Mouse (Mus musculus) ZHBTc4 (cell line): Measurements from ENCODE around the gene Cped1.

ENCODE experiments used
- DNase-seq: peaks from one replicate; pipeline ENCODE4 v3.0.0-alpha.2; 2011; ENCODE audit warnings: low read depth, low spot score

Gene Cped1

DNA sequence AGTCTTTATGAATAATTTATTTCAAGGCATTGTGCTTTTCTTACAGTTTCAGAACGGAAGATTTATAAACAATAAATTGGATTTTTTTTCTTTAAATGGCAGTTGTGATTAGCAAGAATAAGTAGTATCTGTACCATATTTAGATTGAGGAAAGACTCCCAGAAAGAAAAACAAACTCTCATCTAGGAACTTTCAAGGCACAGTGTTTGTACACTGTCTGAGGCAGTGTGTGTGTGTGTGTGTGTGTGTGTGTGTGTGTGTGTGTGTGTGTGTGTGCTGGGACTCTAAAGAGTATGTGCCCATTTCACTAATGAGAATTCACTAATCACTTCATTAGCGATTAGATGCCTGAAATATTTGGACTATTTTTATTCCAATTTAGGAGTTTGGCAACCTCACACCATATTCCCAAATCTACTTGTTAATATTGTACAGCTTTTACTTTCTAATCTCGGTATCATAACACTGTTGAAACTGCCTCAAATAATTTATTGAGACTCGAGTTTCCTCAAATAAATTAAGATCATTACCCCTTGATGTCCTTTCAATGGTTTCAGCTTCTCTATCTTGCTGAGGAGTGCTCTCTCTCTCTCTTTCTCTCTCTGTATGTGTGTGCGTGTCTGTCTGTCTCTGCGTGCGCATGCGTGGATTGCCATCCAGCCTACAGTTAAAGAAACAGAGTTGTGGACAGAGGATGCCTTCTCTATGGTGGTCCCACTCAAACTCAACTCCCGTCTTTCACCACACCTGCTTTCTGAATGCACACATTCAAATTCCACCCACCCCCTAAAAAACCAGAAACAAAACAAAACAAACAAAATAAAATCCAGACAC lies 41.3 kb downstream of the Cped1 start:
- DNase-seq = no peak

- DNase-seq = no peak
Measured at GRCm38 (mm10) chr6:22027854-22028253, 42.1 kb downstream of the Cped1 start.

DNA sequence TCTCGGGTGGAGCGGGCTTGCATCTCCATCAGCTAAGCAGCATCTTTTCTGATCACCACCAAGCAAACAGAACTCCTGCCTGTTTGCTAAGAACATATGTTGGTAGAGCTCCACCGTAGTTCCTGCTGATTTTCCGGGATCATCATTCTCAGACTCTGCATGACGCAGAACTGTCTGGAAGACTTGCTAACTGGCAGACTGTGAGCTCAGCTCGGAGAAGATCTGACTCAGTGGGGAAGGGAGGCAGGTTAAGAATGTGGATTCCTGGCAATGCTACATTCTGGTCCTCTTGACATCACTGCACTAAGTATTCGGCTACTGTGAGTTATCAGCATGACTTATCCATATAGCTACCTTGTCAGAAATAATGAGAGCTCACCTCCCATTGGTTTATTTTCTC lies 44.7 kb downstream of the Cped1 start:
- DNase-seq = no peak

DNA sequence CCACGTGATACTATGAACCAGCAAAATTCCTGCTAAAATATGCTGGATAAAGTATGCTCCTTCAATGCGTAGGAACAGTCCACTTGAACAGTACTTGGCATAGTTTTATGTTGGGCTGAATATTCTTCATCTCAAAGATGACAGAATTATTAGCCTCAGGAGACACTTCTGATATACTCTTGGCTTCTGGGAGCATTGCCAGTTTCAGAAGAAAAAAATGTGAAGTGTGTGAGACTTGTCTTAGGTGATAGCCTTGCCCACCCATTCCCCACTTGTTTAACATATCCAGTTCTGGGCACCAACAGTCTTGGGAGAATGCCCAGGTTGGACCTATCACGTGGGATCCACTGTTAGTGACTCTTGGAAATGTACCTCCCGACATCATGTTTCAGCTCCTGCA lies 47.5 kb downstream of the Cped1 start:
- no peak for DNase-seq

DNA sequence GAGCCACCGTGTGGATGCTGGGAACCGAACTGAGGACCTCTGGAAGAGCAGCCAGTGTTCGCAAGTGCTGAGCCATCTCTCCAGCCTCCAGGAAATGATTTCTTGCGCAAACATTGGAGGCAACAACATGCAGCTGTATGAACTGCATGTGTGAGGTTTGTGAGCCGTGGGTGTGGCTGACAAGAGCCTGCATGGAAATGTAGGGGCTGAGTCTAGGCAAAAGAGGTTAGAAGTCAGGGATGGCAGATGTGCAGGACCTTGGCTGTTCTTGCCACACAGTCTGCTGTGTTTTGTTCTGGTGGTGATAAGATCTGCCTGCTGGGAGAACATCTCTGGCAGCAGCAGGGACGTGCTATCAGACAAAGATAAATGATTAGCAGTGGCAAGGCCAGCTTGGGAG lies 49.7 kb downstream of the Cped1 start:
- DNase-seq = no peak

- DNase-seq = no peak
Measured at GRCm38 (mm10) chr6:22035895-22036294, 50.2 kb downstream of the Cped1 start.

- DNase-seq = no peak
Measured at GRCm38 (mm10) chr6:22036396-22036795, 50.7 kb downstream of the Cped1 start.

GRCm38 (mm10) chr6:22036911-22037310 lies 51.2 kb downstream of the Cped1 start:
- DNase-seq = no peak

DNA sequence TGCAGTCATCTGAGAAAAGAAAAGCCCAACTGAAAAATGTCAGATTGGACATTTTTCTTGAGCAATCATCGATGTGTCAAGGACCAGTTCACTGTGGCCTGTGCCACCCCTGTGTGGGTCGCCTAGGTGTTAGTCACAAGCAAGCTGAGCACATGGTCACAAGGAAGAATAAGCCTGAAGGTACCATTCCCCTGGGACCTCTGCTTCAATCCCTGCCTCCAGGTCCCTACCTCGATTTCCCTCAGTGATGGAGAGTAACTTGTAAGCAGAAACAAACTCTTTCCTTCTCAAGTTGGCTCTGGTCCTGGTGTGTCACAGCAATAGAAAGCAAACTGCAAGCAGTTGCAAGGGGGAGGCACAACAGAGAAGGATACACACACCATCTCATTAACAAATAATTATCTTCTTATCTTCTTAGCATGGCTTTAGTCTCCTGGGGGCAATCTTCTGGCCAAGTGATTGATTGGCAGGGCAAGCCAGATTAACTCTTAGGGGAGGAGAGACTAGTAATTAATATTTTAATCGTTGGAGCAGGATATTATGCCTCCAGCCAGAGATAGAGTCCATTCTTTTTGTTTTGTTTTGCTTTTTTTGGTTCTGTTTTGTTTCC lies 51.8 kb downstream of the Cped1 start:
- no peak for DNase-seq

DNA sequence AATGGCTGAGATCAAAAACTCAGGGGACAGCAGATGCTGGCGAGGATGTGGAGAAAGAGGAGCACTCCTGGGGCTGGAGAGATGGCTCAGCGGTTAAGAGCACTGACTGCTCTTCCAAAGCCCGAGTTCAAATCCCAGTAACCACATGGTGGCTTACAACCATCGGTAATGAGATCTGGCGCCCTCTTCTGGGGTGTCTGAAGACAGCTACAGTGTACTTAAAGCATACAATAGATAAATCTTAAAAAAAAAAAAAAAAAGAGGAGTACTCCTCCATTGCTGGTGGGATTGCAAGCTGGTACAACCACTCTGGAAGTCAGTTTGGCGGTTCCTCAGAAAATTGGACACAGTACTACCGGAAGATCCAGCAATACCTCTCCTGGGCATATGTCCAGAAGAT lies 54.0 kb downstream of the Cped1 start:
- peak; percentile 64 for DNase-seq

GRCm38 (mm10) chr6:22044880-22045605 lies 59.3 kb downstream of the Cped1 start:
- no peak for DNase-seq

DNA sequence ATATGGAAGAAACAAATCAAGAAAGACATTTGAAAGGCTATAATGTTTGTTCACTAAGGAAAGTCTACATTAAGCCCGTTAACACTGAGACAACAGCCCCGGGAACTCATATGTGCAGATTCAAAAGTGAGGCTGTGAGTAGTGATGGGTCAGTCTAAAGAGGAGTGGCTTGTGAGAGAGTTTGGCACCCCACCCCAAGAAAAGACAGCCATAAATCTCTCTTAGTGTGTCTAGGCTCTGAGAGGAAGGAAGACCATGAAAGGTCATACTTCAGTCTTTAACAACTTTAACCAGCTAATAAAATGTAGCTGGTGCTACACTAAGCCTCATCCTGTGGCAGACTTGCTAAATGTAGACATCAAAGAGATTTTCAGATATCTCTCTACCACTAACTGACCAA lies 61.4 kb downstream of the Cped1 start:
- no peak for DNase-seq

GRCm38 (mm10) chr6:22049093-22049492 lies 63.4 kb downstream of the Cped1 start:
- no peak for DNase-seq

GRCm38 (mm10) chr6:22051526-22051925 lies 65.8 kb downstream of the Cped1 start:
- no peak for DNase-seq

GRCm38 (mm10) chr6:22053014-22053413 lies 67.3 kb downstream of the Cped1 start:
- no peak for DNase-seq

DNA sequence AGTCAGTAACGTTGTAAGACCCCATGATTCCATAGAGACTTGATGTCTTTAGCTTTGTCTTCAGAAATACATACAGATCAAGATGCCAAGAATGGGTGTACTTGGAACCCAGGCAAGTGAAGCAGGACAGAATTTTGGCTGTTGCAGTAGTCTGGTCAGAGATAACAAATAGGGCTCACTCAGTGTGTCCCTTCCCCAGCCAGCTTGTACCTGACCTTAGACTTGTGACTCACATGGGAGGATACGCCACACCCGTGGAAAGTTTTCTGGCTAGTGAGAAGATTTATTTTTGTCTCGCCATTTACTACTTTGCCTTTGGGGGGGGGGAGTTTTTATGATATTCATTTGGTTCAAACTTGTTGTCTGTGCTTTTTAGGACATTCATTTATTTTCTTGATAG lies 78.6 kb downstream of the Cped1 start:
- no peak for DNase-seq

DNA sequence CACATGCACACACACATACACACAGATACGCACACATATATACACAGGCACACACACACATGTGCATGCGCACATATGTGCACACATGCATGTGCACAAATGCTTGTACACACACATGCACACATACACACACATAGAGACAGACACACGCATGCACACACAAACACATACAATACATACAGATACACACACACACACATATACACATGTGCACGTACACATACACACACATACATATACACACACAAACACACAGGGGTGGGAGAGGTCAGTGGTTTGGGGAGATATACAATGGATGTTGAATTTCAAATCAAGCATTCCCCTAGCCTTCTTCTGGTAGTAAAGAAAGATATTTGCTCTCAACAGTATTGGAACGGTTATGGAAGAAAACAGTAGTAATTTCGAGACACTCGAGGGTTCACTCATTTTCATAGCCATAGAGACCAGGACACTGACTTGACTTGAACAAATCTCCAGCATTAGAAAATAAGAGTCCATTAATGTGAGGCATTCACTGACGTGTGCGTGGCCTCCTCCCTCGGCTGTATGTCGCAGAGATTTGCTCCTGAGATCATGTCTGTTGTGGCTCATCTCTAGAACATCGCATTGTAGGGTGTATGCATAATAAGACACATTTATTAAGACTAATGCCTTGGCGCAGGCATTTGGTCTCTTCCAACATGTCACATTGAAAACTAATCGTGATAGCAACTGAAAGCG lies 85.0 kb downstream of the Cped1 start:
- DNase-seq = no peak

- peak; percentile 86 for DNase-seq
Measured at GRCm38 (mm10) chr6:22071323-22071840, 85.7 kb downstream of the Cped1 start.

GRCm38 (mm10) chr6:22072737-22073136 lies 87.0 kb downstream of the Cped1 start:
- no peak for DNase-seq

GRCm38 (mm10) chr6:22074232-22075083 lies 88.7 kb downstream of the Cped1 start:
- DNase-seq = no peak
